Mouse (Mus musculus) spleen, adult 2 months (tissue): Measurements from ENCODE around the gene Ubr3.

Experiments
- CTCF ChIP-seq: fragments of 200-500 bp; IDR thresholded peaks from 2 replicates; pipeline ENCODE4 v1.5.1; 2011; ENCODE audit warnings: mild to moderate bottlenecking, inconsistent platforms; ENCODE audit not compliant: insufficient read depth, insufficient read length, insufficient replicate concordance; ENCODE audit errors: extremely low read depth
- POLR2A ChIP-seq: fragments of 200-500 bp; IDR thresholded peaks from 2 replicates; pipeline ENCODE4 v1.6.1; 2011; ENCODE audit warnings: low read depth, low read length, inconsistent platforms

GRCm38 (mm10) chr2:69883990-69884391 is 13.1 kb upstream of the Ubr3 start:
- no peak for TF ChIP-seq POLR2A
- TF ChIP-seq CTCF: no peak
